Mouse (Mus musculus) CH12.LX (cell line): ENCODE results near the gene Ccdc32. TPM values are rescaled to one million over a fixed set of nuclear protein-coding genes. Genes with fewer than 3 reads are reported as not detected.
A peak's percentile ranks its signal among the peaks of the same experiment; 100 is the strongest.

Source experiments
- DNase-seq: peaks from one replicate; pipeline ENCODE4 v3.0.0-alpha.2; 2013; ENCODE audit errors: extremely low read depth
- H3K27ac ChIP-seq: 2 replicates; pipeline ENCODE4 v1.5.1; 2012; ENCODE audit warnings: low read depth, mild to moderate bottlenecking, control low read depth, moderate library complexity; ENCODE audit not compliant: insufficient read depth
- H3K27me3 ChIP-seq: replicated peaks from 2 replicates; pipeline ENCODE3; 2012; ENCODE audit warnings: inconsistent platforms
- H3K36me3 ChIP-seq, 2 experiments: replicated peaks in 1 of 2; 2 replicates each; pipeline versions ENCODE3 to v1.6.1; 2012; ENCODE audit warnings: inconsistent platforms in 1 of 2, low read length in 1 of 2, mild to moderate bottlenecking in 1 of 2, mixed read lengths in 1 of 2, moderate library complexity in 1 of 2; ENCODE audit not compliant: control insufficient read depth in 1 of 2, insufficient read depth in 1 of 2
- H3K4me1 ChIP-seq, 2 experiments: 2 replicates each; pipeline ENCODE4 v1.6.1; 2012; ENCODE audit warnings: inconsistent platforms in 1 of 2, moderate library complexity in 1 of 2; ENCODE audit not compliant: insufficient read depth in 2 of 2, control insufficient read depth in 1 of 2
- H3K4me2 ChIP-seq: 2 replicates; pipeline ENCODE4 v1.6.1; 2012; ENCODE audit warnings: low read depth, mild to moderate bottlenecking, control low read depth; ENCODE audit not compliant: poor library complexity, insufficient read depth, severe bottlenecking
- H3K4me3 ChIP-seq, 3 experiments: fragments of 150-350 bp in 1 of 3; sonication (generic) in 1 of 3; replicated peaks in 1 of 3; 2 replicates each; pipeline versions ENCODE3 to v1.5.1; 2011 to 2012; ENCODE audit warnings: low read depth in 2 of 3, low read length in 2 of 3, mild to moderate bottlenecking in 2 of 3, moderate library complexity in 2 of 3, control low read depth in 1 of 3, improper control_type of control experiment in 1 of 3, inconsistent platforms in 1 of 3, mixed read lengths in 1 of 3; ENCODE audit not compliant: poor library complexity in 1 of 3
- H3K79me2 ChIP-seq: replicated peaks from 2 replicates; pipeline ENCODE4 v1.6.1; 2012; ENCODE audit warnings: mild to moderate bottlenecking, moderate library complexity; ENCODE audit not compliant: control insufficient read depth, poor library complexity, insufficient read depth, severe bottlenecking; ENCODE audit errors: extremely low read depth
- H3K9ac ChIP-seq: 2 replicates; pipeline ENCODE4 v1.6.1; 2012; ENCODE audit warnings: low read depth, mild to moderate bottlenecking, control low read depth, moderate library complexity; ENCODE audit not compliant: insufficient read depth
- H3K9me3 ChIP-seq: replicated peaks from 2 replicates; pipeline ENCODE3; 2012; ENCODE audit warnings: low read length, inconsistent platforms, mixed read lengths
- BHLHE40 ChIP-seq: IDR thresholded peaks from 2 replicates; pipeline ENCODE4 v1.6.1; 2011; ENCODE audit warnings: mild to moderate bottlenecking, low read depth, low read length, improper control_type of control experiment
- CHD1 ChIP-seq: IDR thresholded peaks from 2 replicates; pipeline ENCODE4 v1.6.1; 2012; ENCODE audit warnings: low read depth, low read length, improper control_type of control experiment, inconsistent platforms
- CTCF ChIP-seq, 2 experiments: IDR thresholded peaks in 1 of 2; conservative IDR thresholded peaks in 1 of 2; 2 replicates each; pipeline ENCODE4 v1.5.1; 2011 to 2012; ENCODE audit warnings: low read depth in 2 of 2, low read length in 2 of 2, improper control_type of control experiment in 1 of 2, inconsistent platforms in 1 of 2, mild to moderate bottlenecking in 1 of 2, moderate library complexity in 1 of 2
- E2F4 ChIP-seq: IDR thresholded peaks from 2 replicates; pipeline ENCODE4 v1.6.1; 2011; ENCODE audit warnings: low read depth, low read length, improper control_type of control experiment; ENCODE audit not compliant: insufficient replicate concordance
- ELF1 ChIP-seq: IDR thresholded peaks from 2 replicates; pipeline ENCODE4 v1.6.1; 2014; ENCODE audit warnings: low read depth, mild to moderate bottlenecking, inconsistent platforms, low read length, improper control_type of control experiment
- HCFC1 ChIP-seq: IDR thresholded peaks from 2 replicates; pipeline ENCODE4 v1.6.1; 2012; ENCODE audit warnings: low read depth, mild to moderate bottlenecking, inconsistent platforms, low read length, improper control_type of control experiment
- IRF4 ChIP-seq: IDR thresholded peaks from 2 replicates; pipeline ENCODE4 v1.6.1; 2014; ENCODE audit warnings: low read depth, mild to moderate bottlenecking, inconsistent platforms, low read length, improper control_type of control experiment
- MAX ChIP-seq: IDR thresholded peaks from 2 replicates; pipeline ENCODE4 v1.6.1; 2011; ENCODE audit warnings: low read length, improper control_type of control experiment
- MEF2A ChIP-seq: IDR thresholded peaks from 2 replicates; pipeline ENCODE4 v1.6.1; 2014; ENCODE audit warnings: low read depth, mild to moderate bottlenecking, inconsistent platforms, low read length, improper control_type of control experiment, borderline replicate concordance
- MXI1 ChIP-seq: IDR thresholded peaks from 2 replicates; pipeline ENCODE4 v1.6.1; 2011; ENCODE audit warnings: mild to moderate bottlenecking, low read depth, low read length, improper control_type of control experiment
- MYC ChIP-seq: IDR thresholded peaks from 2 replicates; pipeline ENCODE4 v1.6.1; 2011; ENCODE audit warnings: low read depth, mild to moderate bottlenecking, improper control_type of control experiment, low read length
- NELFE ChIP-seq: IDR thresholded peaks from 2 replicates; pipeline ENCODE4 v1.6.1; 2011; ENCODE audit warnings: low read depth, low read length, improper control_type of control experiment
- NRF1 ChIP-seq: IDR thresholded peaks from 2 replicates; pipeline ENCODE4 v1.6.1; 2014; ENCODE audit warnings: low read depth, mild to moderate bottlenecking, inconsistent platforms, low read length, improper control_type of control experiment, moderate library complexity
- POLR2A ChIP-seq: IDR thresholded peaks from 2 replicates; pipeline ENCODE4 v1.6.1; 2011; ENCODE audit warnings: low read depth, mild to moderate bottlenecking, improper control_type of control experiment, low read length
- RAD21 ChIP-seq: IDR thresholded peaks from 2 replicates; pipeline ENCODE4 v1.6.1; 2011; ENCODE audit warnings: low read depth, mild to moderate bottlenecking, low read length, improper control_type of control experiment, moderate library complexity
- SIN3A ChIP-seq: IDR thresholded peaks from 2 replicates; pipeline ENCODE4 v1.6.1; 2012; ENCODE audit warnings: low read length, improper control_type of control experiment, inconsistent platforms
- SMC3 ChIP-seq: IDR thresholded peaks from 2 replicates; pipeline ENCODE4 v1.6.1; 2011; ENCODE audit warnings: low read depth, low read length, improper control_type of control experiment
- TBP ChIP-seq: conservative IDR thresholded peaks from 2 replicates; pipeline ENCODE4 v1.6.1; 2011; ENCODE audit warnings: low read depth, low read length, improper control_type of control experiment
- TCF12 ChIP-seq: IDR thresholded peaks from 2 replicates; pipeline ENCODE4 v1.6.1; 2014; ENCODE audit warnings: low read depth, mild to moderate bottlenecking, inconsistent platforms, low read length, improper control_type of control experiment
- UBTF ChIP-seq: IDR thresholded peaks from 2 replicates; pipeline ENCODE4 v1.6.1; 2012; ENCODE audit warnings: low read depth, mild to moderate bottlenecking, inconsistent platforms, low read length, improper control_type of control experiment, moderate library complexity
- USF2 ChIP-seq: conservative IDR thresholded peaks from 2 replicates; pipeline ENCODE4 v1.6.1; 2011; ENCODE audit warnings: low read depth, low read length, improper control_type of control experiment
- ZC3H11A ChIP-seq: IDR thresholded peaks from 2 replicates; pipeline ENCODE4 v1.6.1; 2012; ENCODE audit warnings: low read depth, mild to moderate bottlenecking, inconsistent platforms, low read length, improper control_type of control experiment
- ZKSCAN1 ChIP-seq: IDR thresholded peaks from 2 replicates; pipeline ENCODE4 v1.6.1; 2012; ENCODE audit warnings: low read depth, inconsistent platforms, low read length, improper control_type of control experiment, borderline replicate concordance
- dilution Hi-C: fragments of 300-500 bp; cut with MboI; formaldehyde crosslinking; loops from 2 replicates; pipeline ENCODE4 v1.14.3; 2020; ENCODE audit warnings: low sequenced_read_pairs; ENCODE audit not compliant: extremely low pct_unique_long_range_greater_than_20kb, extremely low pct_ligation_motif_present
- in situ Hi-C: fragments of 300-500 bp; cut with MboI; formaldehyde crosslinking; loops from 3 replicates; pipeline ENCODE4 v1.14.3; 2019; ENCODE audit warnings: low sequenced_read_pairs, low pct_ligation_motif_present, low pct_unique_long_range_greater_than_20kb, mixed read lengths
- polyA plus RNA-seq: library from polyadenylated mRNA; unstranded; fragments of >175 nt; gene quantifications from 2 replicates; pipeline ENCODE4 v1.2.1, GENCODE M21; 2012; ENCODE audit warnings: low read depth; ENCODE audit not compliant: insufficient read length
- total RNA-seq, 2 experiments: library from RNA; depleted of rRNA; stranded (reverse); fragments of 300-350 nt in 1 of 2; fragments of >200 nt in 1 of 2; gene quantifications; 2 replicates each; pipeline ENCODE4 v1.2.3; 2012 to 2014

The Ccdc32 gene
- total and polyA plus RNA-seq, 3 experiments: 11.5 to 18.3 (median 11.7) TPM

GRCm38 (mm10) chr2:118972687-118973376 is 56.4 kb downstream of the Ccdc32 start:
- H3K9ac ChIP-seq: peak overlapping the region; percentile 34
- H3K27ac ChIP-seq: no peak overlapping the region
- no peaks in the 10 kb centered on the region for H3K79me2 ChIP-seq
- H3K27me3 ChIP-seq: peaks cover 38% of the 10 kb centered on the region
- H3K36me3 ChIP-seq: no peaks in the 10 kb centered on the region
- dilution Hi-C loops: no loop called here
- no peaks in the 10 kb centered on the region for H3K9me3 ChIP-seq
- TF ChIP-seq NELFE (peak; percentile 28; the same call in 1 of the 2 replicates), NRF1 (peak; percentile 79), CTCF (conservative IDR thresholded peaks at IDR 0.05 in 1 of 2, IDR thresholded peaks at IDR 0.05 in 1 of 2; ENCODE audit: low read depth in 2 of 2, low read length in 2 of 2) (peak; percentile 34 to 90; a peak in 3 of 4 replicates), MEF2A (0 out of 2 replicates have a peak, but pooled peaks have one; percentile 48), BHLHE40 (peak; percentile 91), ELF1 (peak; percentile 89), ZKSCAN1 (no peak), E2F4 (no peak; the same call in 1 of the 2 replicates), MAX (peak; percentile 55; the same call in 1 of the 2 replicates), MXI1 (peak; percentile 91), POLR2A (peak; percentile 80), IRF4 (peak; percentile 60; the same call in 1 of the 2 replicates), UBTF (peak; percentile 78; the same call in 1 of the 2 replicates), CHD1 (no peak), MYC (peak; percentile 64; the same call in 1 of the 2 replicates), USF2 (no peak), HCFC1 (no peak; the same call in 1 of the 2 replicates), ZC3H11A (no peak; the same call in 1 of the 2 replicates), SMC3 (peak; percentile 88), SIN3A (no peak; the same call in 1 of the 2 replicates), TCF12 (peak; percentile 73), RAD21 (peak; percentile 71), TBP (0 out of 2 replicates have a peak, but pooled peaks have one; percentile 29)
- peak overlapping the region; percentile 39 for H3K4me2 ChIP-seq
- peak overlapping the region; percentile 36 to 48 (median 36) for H3K4me3 ChIP-seq
- in situ Hi-C loops: loop anchor here (10.0 kb wide), 2 partner anchors 78 to 208 kb away; partner anchors contain the start of gene Ccdc9b
- peak; percentile 85 for DNase-seq
- H3K4me1 ChIP-seq: peaks cover 20 to 54% of the 10 kb centered on the region in 2 experiments
